Mouse (Mus musculus) limb, embryonic 13.5 days (tissue): ENCODE data around the gene Ptger1. TPM values are rescaled to one million over a fixed set of nuclear protein-coding genes. Genes with fewer than 3 reads are reported as not detected.

Experiments
- ATAC-seq: fragments of 200-750 bp; cut with Nextera tagmentation; 2 replicates; pipeline ENCODE4 v1.8.0; 2017; ENCODE audit warnings: low read depth, moderate number of reproducible peaks, moderate TSS enrichment; ENCODE audit not compliant: low FRiP score
- H3K27ac ChIP-seq: fragments of 300-500 bp; sonication (generic); 2 replicates; pipeline ENCODE4 v1.5.1; 2015; ENCODE audit warnings: inconsistent platforms, mild to moderate bottlenecking, moderate library complexity
- H3K27me3 ChIP-seq: fragments of 300-500 bp; sonication (generic); 2 replicates; pipeline ENCODE4 v1.6.1; 2015; ENCODE audit warnings: mild to moderate bottlenecking, inconsistent platforms
- H3K36me3 ChIP-seq: fragments of 300-500 bp; sonication (generic); 2 replicates; pipeline ENCODE4 v1.6.1; 2015; ENCODE audit warnings: inconsistent platforms, mild to moderate bottlenecking, moderate library complexity
- H3K4me1 ChIP-seq: fragments of 300-500 bp; sonication (generic); 2 replicates; pipeline ENCODE4 v1.6.1; 2015; ENCODE audit warnings: inconsistent platforms
- H3K4me2 ChIP-seq: fragments of 300-500 bp; sonication (generic); replicated peaks from 2 replicates; pipeline ENCODE4 v1.6.1; 2015; ENCODE audit warnings: inconsistent platforms, mild to moderate bottlenecking, moderate library complexity
- H3K4me3 ChIP-seq: fragments of 300-500 bp; sonication (generic); 2 replicates; pipeline ENCODE4 v1.5.1; 2015; ENCODE audit warnings: moderate library complexity, mild to moderate bottlenecking, inconsistent platforms
- H3K9ac ChIP-seq: fragments of 300-500 bp; sonication (generic); 2 replicates; pipeline ENCODE4 v1.6.1; 2015; ENCODE audit warnings: mild to moderate bottlenecking, inconsistent platforms
- H3K9me3 ChIP-seq: fragments of 300-500 bp; sonication (generic); 2 replicates; pipeline ENCODE4 v1.6.1; 2016; ENCODE audit warnings: inconsistent platforms
- WGBS: fragments of 180-500 bp; shearing (Covaris S2); methylation state at CpG from one replicate; pipeline ENCODE4 v1.1.7; 2015; 5-methylcytosine and 5-hydroxymethylcytosine counted together
- polyA plus RNA-seq: library from polyadenylated mRNA; unstranded; fragments of >200 nt; fragmentation: Nextera tagmentation; extraction: Ambion mirVana; gene quantifications from 2 replicates; pipeline ENCODE4 v1.2.1, GENCODE M21; 2015

The Ptger1 gene
- polyA plus RNA-seq, 1 experiment from 2014 or later: 0.89 TPM

- Histone ChIP-seq H3K27me3 (no peaks in the 10 kb centered on the region), H3K4me1 (peaks cover 27% of the 10 kb centered on the region), H3K4me2 (peak overlapping the region; percentile 96), H3K36me3 (no peaks in the 10 kb centered on the region), H3K4me3 (peak overlapping the region; percentile 87), H3K9me3 (no peaks in the 10 kb centered on the region), H3K9ac (peak overlapping the region; percentile 95), H3K27ac (peak overlapping the region; percentile 56; the same call in 1 of the 2 replicates)
- no peak for ATAC-seq
- 14% methylated on average over 9 of the region's 9 CpGs for WGBS
Measured at GRCm38 (mm10) chr8:83699566-83699965, 33.1 kb downstream of the Ptger1 start.

- H3K4me1 ChIP-seq: peaks cover 27% of the 10 kb centered on the region
- H3K27me3 ChIP-seq: no peaks in the 10 kb centered on the region
- 79% methylated on average over 9 of the region's 9 CpGs for WGBS
- H3K4me2 ChIP-seq: no peak overlapping the region
- no peaks in the 10 kb centered on the region for H3K9me3 ChIP-seq
- no peak overlapping the region for H3K27ac ChIP-seq
- H3K36me3 ChIP-seq: no peaks in the 10 kb centered on the region
- no peak overlapping the region for H3K4me3 ChIP-seq
- H3K9ac ChIP-seq: no peak overlapping the region
- no peak for ATAC-seq
Measured at GRCm38 (mm10) chr8:83700423-83701085, 34.1 kb downstream of the Ptger1 start.

GRCm38 (mm10) chr8:83703426-83703825, 36.9 kb downstream of the Ptger1 start:
- whole genome bisulfite sequencing: 83% methylated on average over 4 of the region's 4 CpGs
- no peaks in the 10 kb centered on the region for H3K27me3 ChIP-seq
- H3K4me2 ChIP-seq: no peak overlapping the region
- H3K4me3 ChIP-seq: no peak overlapping the region
- no peak overlapping the region for H3K27ac ChIP-seq
- no peaks in the 10 kb centered on the region for H3K9me3 ChIP-seq
- H3K9ac ChIP-seq: no peak overlapping the region
- no peaks in the 10 kb centered on the region for H3K36me3 ChIP-seq
- H3K4me1 ChIP-seq: peaks cover 13% of the 10 kb centered on the region
- no peak for ATAC-seq

GRCm38 (mm10) chr8:83706411-83706810, 39.9 kb downstream of the Ptger1 start:
- Histone ChIP-seq H3K9ac (no peak overlapping the region), H3K4me3 (no peak overlapping the region), H3K36me3 (no peaks in the 10 kb centered on the region), H3K27me3 (no peaks in the 10 kb centered on the region), H3K4me2 (no peak overlapping the region), H3K27ac (no peak overlapping the region), H3K9me3 (no peaks in the 10 kb centered on the region), H3K4me1 (no peaks in the 10 kb centered on the region)
- ATAC-seq: no peak
- WGBS: 71% methylated on average over 5 of the region's 5 CpGs

GRCm38 (mm10) chr8:83707554-83707953, 41.1 kb downstream of the Ptger1 start:
- no peaks in the 10 kb centered on the region for H3K9me3 ChIP-seq
- H3K4me3 ChIP-seq: no peak overlapping the region
- no peak overlapping the region for H3K27ac ChIP-seq
- no peaks in the 10 kb centered on the region for H3K36me3 ChIP-seq
- H3K4me2 ChIP-seq: no peak overlapping the region
- no peak for ATAC-seq
- 66% methylated on average over 8 of the region's 8 CpGs for WGBS
- no peaks in the 10 kb centered on the region for H3K27me3 ChIP-seq
- H3K4me1 ChIP-seq: no peaks in the 10 kb centered on the region
- no peak overlapping the region for H3K9ac ChIP-seq

GRCm38 (mm10) chr8:83714676-83715030, 48.2 kb downstream of the Ptger1 start:
- no peaks in the 10 kb centered on the region for H3K27me3 ChIP-seq
- H3K27ac ChIP-seq: no peak overlapping the region
- H3K4me3 ChIP-seq: peak overlapping the region; percentile 88
- ATAC-seq: peak; percentile 24; the same call in 1 of the 2 replicates
- H3K9ac ChIP-seq: no peak overlapping the region
- peak overlapping the region; percentile 93 for H3K4me2 ChIP-seq
- H3K4me1 ChIP-seq: peaks cover 20% of the 10 kb centered on the region
- H3K36me3 ChIP-seq: peaks cover 7% of the 10 kb centered on the region
- no peaks in the 10 kb centered on the region for H3K9me3 ChIP-seq
- WGBS: 18% methylated on average over 8 of the region's 8 CpGs

GRCm38 (mm10) chr8:83715031-83715690, 48.7 kb downstream of the Ptger1 start, which contains the start of gene Ddx39:
TSS of gene Ddx39 (plus strand) at chr8:83715177.
- WGBS: under 1% methylated on average over 63 of the region's 63 CpGs
- Histone ChIP-seq H3K9me3 (no peaks in the 10 kb centered on the region), H3K4me2 (peak within 1 kb of the TSS; percentile 93), H3K9ac (peak within 1 kb of the TSS; percentile 83), H3K27ac (peak within 1 kb of the TSS; percentile 87), H3K27me3 (no peaks in the 10 kb centered on the region), H3K4me3 (peak within 1 kb of the TSS; percentile 88), H3K4me1 (peaks cover 20% of the 10 kb centered on the region), H3K36me3 (peaks cover 12% of the 10 kb centered on the region)
- ATAC-seq: peak; percentile 100

GRCm38 (mm10) chr8:83715771-83716170, 49.3 kb downstream of the Ptger1 start:
- Histone ChIP-seq H3K4me2 (peak overlapping the region; percentile 93), H3K9ac (peak overlapping the region; percentile 83), H3K4me1 (peaks cover 20% of the 10 kb centered on the region), H3K9me3 (no peaks in the 10 kb centered on the region), H3K4me3 (peak overlapping the region; percentile 88), H3K27me3 (no peaks in the 10 kb centered on the region), H3K36me3 (peaks cover 18% of the 10 kb centered on the region), H3K27ac (no peak overlapping the region)
- no peak for ATAC-seq
- 2% methylated on average over 17 of the region's 17 CpGs for WGBS

- Histone ChIP-seq H3K4me2 (peak overlapping the region; percentile 93), H3K4me3 (peak overlapping the region; percentile 88), H3K27ac (no peak overlapping the region), H3K9me3 (no peaks in the 10 kb centered on the region), H3K36me3 (peaks cover 26% of the 10 kb centered on the region), H3K9ac (peak overlapping the region; percentile 83; the same call in 1 of the 2 replicates), H3K27me3 (no peaks in the 10 kb centered on the region), H3K4me1 (peaks cover 20% of the 10 kb centered on the region)
- no peak for ATAC-seq
- 66% methylated on average over 2 of the region's 2 CpGs for WGBS
Measured at GRCm38 (mm10) chr8:83716563-83716962, 50.1 kb downstream of the Ptger1 start.

GRCm38 (mm10) chr8:83719048-83719447, 52.6 kb downstream of the Ptger1 start:
- 77% methylated on average over 2 of the region's 2 CpGs for WGBS
- no peaks in the 10 kb centered on the region for H3K9me3 ChIP-seq
- 0 out of 2 replicates have a peak overlapping the region, but pooled peaks have one; percentile 4 for H3K9ac ChIP-seq
- H3K4me3 ChIP-seq: no peak overlapping the region
- H3K4me2 ChIP-seq: no peak overlapping the region
- ATAC-seq: no peak
- H3K36me3 ChIP-seq: peaks cover 51% of the 10 kb centered on the region
- peaks cover 20% of the 10 kb centered on the region for H3K4me1 ChIP-seq
- no peak overlapping the region for H3K27ac ChIP-seq
- H3K27me3 ChIP-seq: no peaks in the 10 kb centered on the region

- Histone ChIP-seq H3K36me3 (peaks cover 57% of the 10 kb centered on the region), H3K4me1 (peaks cover 20% of the 10 kb centered on the region), H3K27ac (no peak overlapping the region), H3K4me3 (no peak overlapping the region), H3K27me3 (no peaks in the 10 kb centered on the region), H3K9me3 (no peaks in the 10 kb centered on the region), H3K4me2 (no peak overlapping the region), H3K9ac (no peak overlapping the region)
- 83% methylated on average over 2 of the region's 2 CpGs for WGBS
- no peak for ATAC-seq
Measured at GRCm38 (mm10) chr8:83719693-83720092, 53.2 kb downstream of the Ptger1 start.

GRCm38 (mm10) chr8:83721405-83722025, 55.0 kb downstream of the Ptger1 start:
- H3K27ac ChIP-seq: no peak overlapping the region; the same call in 1 of the 2 replicates
- H3K36me3 ChIP-seq: peaks cover 74% of the 10 kb centered on the region
- ATAC-seq: no peak
- H3K9ac ChIP-seq: no peak overlapping the region
- 94% methylated on average over 25 of the region's 25 CpGs for WGBS
- H3K4me1 ChIP-seq: peaks cover 13% of the 10 kb centered on the region
- no peaks in the 10 kb centered on the region for H3K9me3 ChIP-seq
- H3K4me2 ChIP-seq: no peak overlapping the region
- H3K4me3 ChIP-seq: no peak overlapping the region
- H3K27me3 ChIP-seq: no peaks in the 10 kb centered on the region
